Mouse (Mus musculus) embryonic fibroblast, embryonic 13.5 days (primary cell): ENCODE measurements at regions not wholly inside any gene's neighbourhood (a gene's known extent, or its start where the extent isn't known, plus 50 kb on each side); places are given as distances from the start of the nearest gene placed in this dataset.

Experiments
- CTCF ChIP-seq: IDR thresholded peaks from 2 replicates; pipeline ENCODE4 v1.5.1; 2011; ENCODE audit warnings: mild to moderate bottlenecking, control low read depth, low read length, moderate library complexity, borderline replicate concordance; ENCODE audit not compliant: insufficient read depth
- POLR2A ChIP-seq: IDR thresholded peaks from 2 replicates; pipeline ENCODE4 v1.6.1; 2011; ENCODE audit warnings: low read depth, mild to moderate bottlenecking, control low read depth, low read length, moderate library complexity

DNA sequence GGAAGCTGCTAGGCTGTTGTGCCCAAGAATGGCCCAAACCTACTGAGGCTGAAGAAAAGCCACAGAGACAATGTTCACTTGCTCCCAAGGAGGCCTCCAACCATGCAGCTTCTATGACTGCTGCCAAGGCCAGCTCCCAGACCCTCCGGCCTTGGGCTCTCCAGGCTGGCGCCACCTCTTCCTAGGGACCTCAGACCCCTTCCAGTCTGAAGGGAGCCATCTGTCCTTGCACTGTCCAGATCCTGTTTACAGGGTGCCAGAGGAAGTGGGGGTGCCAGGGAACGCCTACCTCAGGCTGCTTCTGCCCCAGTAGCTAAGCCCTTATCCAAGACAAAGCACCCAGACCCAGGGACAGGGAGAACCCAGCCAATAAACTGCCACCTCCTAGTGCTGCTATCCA is 183.7 kb downstream of the Mroh4 start:
- TF ChIP-seq CTCF (no peak), POLR2A (no peak)
